Mouse (Mus musculus): ENCODE results near the gene Lrrk1. TPM values are rescaled to one million over a fixed set of nuclear protein-coding genes. Genes with fewer than 3 reads are reported as not detected.

The Lrrk1 gene
- total RNA-seq, 1 experiment from 2014 or later = 30.2 TPM

- no peak for ATAC-seq (replicated peaks; ENCODE audit: insufficient number of reproducible peaks, low FRiP score, low TSS enrichment, poor library complexity, severe bottlenecking)
These were observed 204.7 kb downstream of the Lrrk1 start for GRCm38 (mm10) chr7:66183404-66183803.

GRCm38 (mm10) chr7:66182075-66182715, 206.0 kb downstream of the Lrrk1 start:
- ATAC-seq (replicated peaks; ENCODE audit: insufficient number of reproducible peaks, low FRiP score, low TSS enrichment, poor library complexity, severe bottlenecking) = no peak

- ATAC-seq (replicated peaks; ENCODE audit: insufficient number of reproducible peaks, low FRiP score, low TSS enrichment, poor library complexity, severe bottlenecking) = no peak
These were observed 207.3 kb downstream of the Lrrk1 start for GRCm38 (mm10) chr7:66180711-66181365.

GRCm38 (mm10) chr7:66180260-66180659, 207.9 kb downstream of the Lrrk1 start:
- peak; percentile 7 for ATAC-seq (replicated peaks; ENCODE audit: insufficient number of reproducible peaks, low FRiP score, low TSS enrichment, poor library complexity, severe bottlenecking)

GRCm38 (mm10) chr7:66179711-66180110, 208.4 kb downstream of the Lrrk1 start:
- no peak for ATAC-seq (replicated peaks; ENCODE audit: insufficient number of reproducible peaks, low FRiP score, low TSS enrichment, poor library complexity, severe bottlenecking)

GRCm38 (mm10) chr7:66179120-66179581, 209.0 kb downstream of the Lrrk1 start:
- peak; percentile 19; the same call in 1 of the 2 replicates for ATAC-seq (replicated peaks; ENCODE audit: insufficient number of reproducible peaks, low FRiP score, low TSS enrichment, poor library complexity, severe bottlenecking)

- ATAC-seq (replicated peaks; ENCODE audit: insufficient number of reproducible peaks, low FRiP score, low TSS enrichment, poor library complexity, severe bottlenecking) = no peak
These were observed 210.0 kb downstream of the Lrrk1 start for GRCm38 (mm10) chr7:66178101-66178500.

- no peak for ATAC-seq (replicated peaks; ENCODE audit: insufficient number of reproducible peaks, low FRiP score, low TSS enrichment, poor library complexity, severe bottlenecking)
These were observed 211.2 kb downstream of the Lrrk1 start for GRCm38 (mm10) chr7:66176929-66177328.

Other genes starting within 250 kb of the Lrrk1 start
- not detected in 3 replicates for gene Gm10974, start 22.4 kb downstream of the Lrrk1 start, total RNA-seq (2017)
- 0.39 to 1.2 TPM in 2 of 3 replicates, not detected in the other for gene Aldh1a3, start 39.2 kb upstream of the Lrrk1 start, total RNA-seq (2017)

All from monocyte, adult 5-6 weeks (primary cell).